Mouse (Mus musculus): Measurements from ENCODE around the gene Abl2. TPM values are rescaled to one million over a fixed set of nuclear protein-coding genes. Genes with fewer than 3 reads are reported as not detected.
A peak's percentile ranks its signal among the peaks of the same experiment; 100 is the strongest.
"Not testable (repeated sequence)": the region's sequence is repeated elsewhere in the genome, so short reads cannot be mapped to it uniquely, and the experiment has no call there.

Abl2 gene
- polyA plus RNA-seq, 1 experiment from 2014 or later, result 2.7 TPM

- Histone ChIP-seq H3K36me3 (ENCODE audit: control insufficient read depth, insufficient read depth, low read length) (no peaks in the 10 kb centered on the region), H3K27ac (ENCODE audit: low read length) (no peak overlapping the region), H3K4me1 (ENCODE audit: control insufficient read depth, insufficient read depth, low read length) (no peaks in the 10 kb centered on the region), H3K4me3 (ENCODE audit: low read length) (no peak overlapping the region), H3K4me2 (ENCODE audit: low read depth, low read length) (no peak overlapping the region), H3K9me3 (ENCODE audit: control insufficient read depth, low read length) (no peaks in the 10 kb centered on the region), H3K9ac (ENCODE audit: low read depth, low read length) (no peak overlapping the region), H3K27me3 (replicated peaks; ENCODE audit: control insufficient read depth, insufficient read depth, low read length) (no peaks in the 10 kb centered on the region)
- peak; percentile 41 for ATAC-seq
- 75% methylated on average over 4 of the region's 4 CpGs for WGBS
These were observed 98.9 kb downstream of the Abl2 start for GRCm38 (mm10) chr1:156657523-156657922.

DNA sequence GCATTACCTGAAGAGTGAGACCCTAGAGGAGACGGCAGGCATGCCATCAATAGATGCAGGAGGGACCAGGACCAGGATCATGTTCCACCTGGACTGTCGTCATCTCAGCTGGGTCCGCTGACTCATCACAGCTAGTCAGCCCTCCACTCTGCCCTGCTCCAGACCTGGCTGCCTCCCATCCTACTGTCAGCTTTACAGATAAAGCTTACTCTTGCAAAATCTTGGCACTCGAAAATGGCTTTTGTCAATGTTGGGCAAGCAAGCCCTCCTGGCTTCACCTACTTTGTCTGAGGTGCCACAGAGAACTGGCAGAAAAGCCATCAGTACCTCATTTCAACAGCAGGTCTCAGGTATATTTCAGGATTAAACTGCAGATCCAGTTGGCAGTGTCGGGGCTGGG lies 100.1 kb downstream of the Abl2 start:
- H3K4me2 ChIP-seq (ENCODE audit: low read depth, low read length), result no peak overlapping the region
- no peak overlapping the region for H3K27ac ChIP-seq (ENCODE audit: low read length)
- no peak for ATAC-seq
- no peaks in the 10 kb centered on the region for H3K9me3 ChIP-seq (ENCODE audit: control insufficient read depth, low read length)
- H3K4me1 ChIP-seq (ENCODE audit: control insufficient read depth, insufficient read depth, low read length), result no peaks in the 10 kb centered on the region
- no peak overlapping the region for H3K4me3 ChIP-seq (ENCODE audit: low read length)
- H3K36me3 ChIP-seq (ENCODE audit: control insufficient read depth, insufficient read depth, low read length), result no peaks in the 10 kb centered on the region
- WGBS, result 83% methylated on average over 5 of the region's 5 CpGs
- no peaks in the 10 kb centered on the region for H3K27me3 ChIP-seq (replicated peaks; ENCODE audit: control insufficient read depth, insufficient read depth, low read length)
- H3K9ac ChIP-seq (ENCODE audit: low read depth, low read length), result no peak overlapping the region

DNA sequence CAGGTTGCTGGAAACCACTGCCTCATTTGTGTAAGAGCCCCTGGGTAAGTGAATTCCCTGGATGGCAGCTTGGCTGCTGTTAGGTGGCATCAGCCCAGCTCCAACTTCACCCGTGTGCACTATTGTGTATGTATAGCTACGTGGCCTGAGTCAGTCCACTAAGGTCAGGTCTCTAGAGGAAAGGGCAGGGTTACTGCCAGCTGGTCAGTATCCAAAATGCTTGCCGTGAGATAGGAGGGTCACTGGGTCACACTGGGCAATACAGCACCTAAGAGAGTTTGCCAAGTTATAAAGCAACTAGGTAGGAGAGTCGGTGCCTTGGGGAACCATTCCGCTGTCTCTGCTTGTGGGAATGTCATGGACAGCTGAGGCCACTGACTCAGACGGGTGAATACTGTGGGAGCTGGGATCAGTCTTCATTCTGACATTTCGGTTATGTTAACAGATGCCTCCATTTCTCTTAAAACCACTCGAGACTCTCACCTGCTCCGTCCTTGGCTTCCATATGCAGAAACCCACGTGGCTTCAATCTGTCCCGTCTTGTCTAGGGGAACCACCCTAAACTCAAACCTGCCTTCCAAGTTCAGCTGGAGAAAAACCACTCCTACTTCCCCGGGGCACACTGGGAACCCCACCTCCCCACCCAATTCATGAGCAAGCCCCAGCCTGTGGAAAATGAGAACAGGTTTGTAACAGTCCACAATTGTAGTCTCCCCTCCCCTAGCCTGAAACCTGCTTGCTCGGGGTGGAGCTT lies 101.5 kb downstream of the Abl2 start:
- Histone ChIP-seq H3K27me3 (replicated peaks; ENCODE audit: control insufficient read depth, insufficient read depth, low read length) (no peaks in the 10 kb centered on the region), H3K4me1 (ENCODE audit: control insufficient read depth, insufficient read depth, low read length) (no peaks in the 10 kb centered on the region), H3K9me3 (ENCODE audit: control insufficient read depth, low read length) (no peaks in the 10 kb centered on the region), H3K4me3 (ENCODE audit: low read length) (no peak overlapping the region), H3K9ac (ENCODE audit: low read depth, low read length) (no peak overlapping the region), H3K4me2 (ENCODE audit: low read depth, low read length) (no peak overlapping the region), H3K36me3 (ENCODE audit: control insufficient read depth, insufficient read depth, low read length) (no peaks in the 10 kb centered on the region), H3K27ac (ENCODE audit: low read length) (no peak overlapping the region)
- 67% methylated on average over 13 of the region's 13 CpGs for WGBS
- ATAC-seq, result peak; percentile 45

GRCm38 (mm10) chr1:156660660-156661236 lies 102.2 kb downstream of the Abl2 start:
- H3K27me3 ChIP-seq (replicated peaks; ENCODE audit: control insufficient read depth, insufficient read depth, low read length); H3K36me3 ChIP-seq (ENCODE audit: control insufficient read depth, insufficient read depth, low read length); ATAC-seq; H3K4me1 ChIP-seq (ENCODE audit: control insufficient read depth, insufficient read depth, low read length); H3K4me3 ChIP-seq (ENCODE audit: low read length); H3K27ac ChIP-seq (ENCODE audit: low read length); H3K9me3 ChIP-seq (ENCODE audit: control insufficient read depth, low read length); H3K9ac ChIP-seq (ENCODE audit: low read depth, low read length): not testable (repeated sequence)
- H3K4me2 ChIP-seq (ENCODE audit: low read depth, low read length), result 0 out of 2 replicates have a peak overlapping the region, but pooled peaks have one; percentile 6
- 68% methylated on average over 16 of the region's 21 CpGs for WGBS

- Histone ChIP-seq H3K9me3 (ENCODE audit: control insufficient read depth, low read length) (no peaks in the 10 kb centered on the region), H3K4me1 (ENCODE audit: control insufficient read depth, insufficient read depth, low read length) (peaks cover 13% of the 10 kb centered on the region), H3K27ac (ENCODE audit: low read length) (no peak overlapping the region), H3K9ac (ENCODE audit: low read depth, low read length) (no peak overlapping the region), H3K4me2 (ENCODE audit: low read depth, low read length) (no peak overlapping the region), H3K27me3 (replicated peaks; ENCODE audit: control insufficient read depth, insufficient read depth, low read length) (no peaks in the 10 kb centered on the region), H3K4me3 (ENCODE audit: low read length) (no peak overlapping the region), H3K36me3 (ENCODE audit: control insufficient read depth, insufficient read depth, low read length) (no peaks in the 10 kb centered on the region)
- 88% methylated on average over 8 of the region's 8 CpGs for WGBS
- no peak for ATAC-seq
These were observed 107.2 kb downstream of the Abl2 start for GRCm38 (mm10) chr1:156665777-156666176.

DNA sequence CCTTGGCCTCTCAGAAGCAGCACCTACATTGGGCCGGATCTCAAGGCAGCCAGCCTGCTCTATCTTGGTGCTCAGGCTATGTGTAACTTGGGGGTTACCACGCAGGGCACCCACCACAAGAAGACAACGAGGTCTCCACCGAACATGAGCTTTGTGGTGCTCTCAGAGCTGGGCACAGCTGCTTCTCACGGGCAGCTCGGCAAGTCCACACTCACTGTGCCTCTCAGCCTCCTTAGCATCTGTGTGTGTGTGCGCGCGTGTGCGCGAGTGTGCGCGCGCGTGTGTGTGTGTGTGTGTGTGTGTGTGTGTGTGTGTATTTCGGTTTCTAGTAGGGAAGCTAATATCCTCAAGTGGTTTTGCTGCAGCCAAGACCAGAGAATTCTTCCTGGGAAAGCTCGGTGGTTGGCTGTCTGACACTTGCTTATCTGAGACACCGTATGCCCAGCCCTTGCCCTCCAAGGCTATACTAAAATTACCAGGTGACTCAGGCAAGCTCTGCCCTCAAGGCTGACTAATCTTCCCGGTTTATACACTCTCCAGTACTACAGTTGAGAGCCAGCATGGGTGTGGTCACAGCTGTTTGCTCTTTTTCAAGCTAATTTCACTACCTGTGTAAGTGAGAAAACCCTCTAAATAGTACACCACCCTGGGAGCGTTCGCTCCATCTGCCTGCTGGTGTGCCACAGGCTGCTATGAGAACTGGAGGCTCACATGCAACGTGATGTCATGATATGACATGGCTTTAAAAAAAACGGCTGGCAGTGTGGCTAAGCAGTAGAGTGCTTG lies 108.7 kb downstream of the Abl2 start:
- Histone ChIP-seq H3K27me3 (replicated peaks; ENCODE audit: control insufficient read depth, insufficient read depth, low read length) (no peaks in the 10 kb centered on the region), H3K36me3 (ENCODE audit: control insufficient read depth, insufficient read depth, low read length) (no peaks in the 10 kb centered on the region), H3K4me1 (ENCODE audit: control insufficient read depth, insufficient read depth, low read length) (peaks cover 13% of the 10 kb centered on the region), H3K9ac (ENCODE audit: low read depth, low read length) (no peak overlapping the region), H3K9me3 (ENCODE audit: control insufficient read depth, low read length) (no peaks in the 10 kb centered on the region), H3K4me3 (ENCODE audit: low read length) (no peak overlapping the region), H3K4me2 (ENCODE audit: low read depth, low read length) (no peak overlapping the region), H3K27ac (ENCODE audit: low read length) (no peak overlapping the region; the same call in 1 of the 2 replicates)
- 77% methylated on average over 23 of the region's 23 CpGs for WGBS
- ATAC-seq, result peak; percentile 97

DNA sequence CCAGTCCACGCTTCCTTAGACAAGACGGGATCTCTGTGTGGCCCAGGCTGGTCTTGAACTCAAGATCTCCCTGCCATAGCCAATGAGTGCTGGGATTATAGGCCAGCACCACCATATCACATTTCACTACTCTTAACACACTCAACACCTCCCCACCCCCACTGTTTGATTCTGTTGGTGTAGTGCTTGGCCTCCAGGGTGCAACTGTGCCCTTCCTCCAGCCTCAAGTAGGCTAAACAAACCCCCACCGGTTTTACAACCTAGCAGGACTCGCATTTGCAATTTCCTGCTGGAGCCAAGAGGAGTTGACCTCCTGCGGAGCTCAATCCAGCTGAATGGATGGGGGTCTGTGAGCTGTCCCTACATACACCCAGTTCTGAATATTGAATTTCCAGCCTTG lies 110.0 kb downstream of the Abl2 start:
- no peaks in the 10 kb centered on the region for H3K36me3 ChIP-seq (ENCODE audit: control insufficient read depth, insufficient read depth, low read length)
- WGBS, result 37% methylated on average over 5 of the region's 5 CpGs
- no peak overlapping the region for H3K4me2 ChIP-seq (ENCODE audit: low read depth, low read length)
- no peak overlapping the region for H3K9ac ChIP-seq (ENCODE audit: low read depth, low read length)
- no peaks in the 10 kb centered on the region for H3K9me3 ChIP-seq (ENCODE audit: control insufficient read depth, low read length)
- H3K4me1 ChIP-seq (ENCODE audit: control insufficient read depth, insufficient read depth, low read length), result peaks cover 13% of the 10 kb centered on the region
- no peak for ATAC-seq
- no peak overlapping the region for H3K4me3 ChIP-seq (ENCODE audit: low read length)
- H3K27ac ChIP-seq (ENCODE audit: low read length), result no peak overlapping the region
- no peaks in the 10 kb centered on the region for H3K27me3 ChIP-seq (replicated peaks; ENCODE audit: control insufficient read depth, insufficient read depth, low read length)

- no peak for ATAC-seq
- no peak overlapping the region for H3K9ac ChIP-seq (ENCODE audit: low read depth, low read length)
- WGBS, result 40% methylated on average over 11 of the region's 11 CpGs
- no peak overlapping the region for H3K4me3 ChIP-seq (ENCODE audit: low read length)
- no peaks in the 10 kb centered on the region for H3K27me3 ChIP-seq (replicated peaks; ENCODE audit: control insufficient read depth, insufficient read depth, low read length)
- no peaks in the 10 kb centered on the region for H3K36me3 ChIP-seq (ENCODE audit: control insufficient read depth, insufficient read depth, low read length)
- H3K4me2 ChIP-seq (ENCODE audit: low read depth, low read length), result no peak overlapping the region
- peaks cover 15% of the 10 kb centered on the region for H3K4me1 ChIP-seq (ENCODE audit: control insufficient read depth, insufficient read depth, low read length)
- H3K9me3 ChIP-seq (ENCODE audit: control insufficient read depth, low read length), result no peaks in the 10 kb centered on the region
- no peak overlapping the region for H3K27ac ChIP-seq (ENCODE audit: low read length)
These were observed 110.8 kb downstream of the Abl2 start for GRCm38 (mm10) chr1:156669208-156669983.

- Histone ChIP-seq H3K4me3 (ENCODE audit: low read length) (no peak overlapping the region), H3K27me3 (replicated peaks; ENCODE audit: control insufficient read depth, insufficient read depth, low read length) (no peaks in the 10 kb centered on the region), H3K27ac (ENCODE audit: low read length) (no peak overlapping the region)
These were observed 113.3 kb downstream of the Abl2 start for GRCm38 (mm10) chr1:156671921-156672320.

More at GRCm38 (mm10) chr1:156671921-156672320, 113.3 kb downstream of the Abl2 start:
- H3K36me3 ChIP-seq (ENCODE audit: control insufficient read depth, insufficient read depth, low read length), result no peaks in the 10 kb centered on the region
- no peak overlapping the region for H3K9ac ChIP-seq (ENCODE audit: low read depth, low read length)
- H3K4me1 ChIP-seq (ENCODE audit: control insufficient read depth, insufficient read depth, low read length), result peaks cover 14% of the 10 kb centered on the region
- H3K9me3 ChIP-seq (ENCODE audit: control insufficient read depth, low read length), result no peaks in the 10 kb centered on the region
- no peak for ATAC-seq
- WGBS, result 94% methylated on average over 3 of the region's 3 CpGs
- H3K4me2 ChIP-seq (ENCODE audit: low read depth, low read length), result no peak overlapping the region

All from intestine, embryonic 16.5 days (tissue).